Mouse (Mus musculus): Measurements from ENCODE around the gene Apold1.
A peak's percentile ranks its signal among the peaks of the same experiment; 100 is the strongest.

GRCm38 (mm10) chr6:134933207-134933558, 48.3 kb upstream of the Apold1 start:
- no peak for TF ChIP-seq POLR2A (IDR thresholded peaks at IDR 0.05; ENCODE audit: control insufficient read depth in 1 of 2, insufficient read depth in 1 of 2, low read depth in 1 of 2, low read length in 2 of 2, poor library complexity in 1 of 2)
- TF ChIP-seq CTCF (IDR thresholded peaks at IDR 0.05 in 2 of 3, conservative IDR thresholded peaks at IDR 0.05 in 1 of 3; ENCODE audit: control insufficient read depth in 1 of 3, insufficient read depth in 1 of 3, low read depth in 2 of 3, low read length in 3 of 3, poor library complexity in 1 of 3, severe bottlenecking in 1 of 3), result no peak
- TF ChIP-seq UBTF (IDR thresholded peaks at IDR 0.05; ENCODE audit: borderline replicate concordance, insufficient read depth, low read depth, low read length), result no peak
- no peak for TF ChIP-seq USF1 (IDR thresholded peaks at IDR 0.05; ENCODE audit: low read depth, low read length)
- peak; percentile 48 to 75; a peak in 3 of 4 replicates for TF ChIP-seq EP300 (IDR thresholded peaks at IDR 0.05; ENCODE audit: low read depth in 1 of 2, low read length in 2 of 2)
- no peak for TF ChIP-seq POLR2AphosphoS2 (IDR thresholded peaks at IDR 0.05; ENCODE audit: low read length)
- no peak for TF ChIP-seq POLR2AphosphoS5 (IDR thresholded peaks at IDR 0.05; ENCODE audit: borderline replicate concordance, low read depth, low read length)
- no peak for TF ChIP-seq CHD2 (IDR thresholded peaks at IDR 0.05; ENCODE audit: low read length)
